8 mouse cellular contexts compared by ENCODE assay signal in the genomic region with DNA sequence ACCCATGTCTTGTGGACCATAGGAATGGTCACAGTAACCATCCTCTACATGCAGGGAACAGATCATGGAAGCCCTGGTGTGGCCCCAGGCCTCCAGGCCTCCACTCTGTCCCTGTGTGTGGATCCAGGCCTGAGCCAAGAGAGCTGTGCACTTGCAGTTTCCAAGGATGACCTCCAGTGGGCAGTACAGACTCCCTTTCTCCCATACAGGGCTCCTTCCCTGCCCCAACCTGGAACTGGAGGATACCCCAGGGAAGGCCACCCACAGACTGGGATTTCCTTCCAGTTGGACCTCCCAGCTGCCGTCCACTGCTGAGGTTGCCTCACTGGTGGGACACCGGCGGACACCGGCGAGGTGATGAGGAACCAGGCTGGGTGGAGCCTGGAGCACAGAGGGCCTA. TPM values are rescaled to one million over a fixed set of nuclear protein-coding genes. Genes with fewer than 3 reads are reported as not detected.
A peak's percentile ranks its signal among the peaks of the same experiment; 100 is the strongest.
DNase-seq lines count a peak whose midpoint lies in the region; ATAC-seq and TF ChIP-seq lines count a peak whose summit lies in the region.

No protein-coding gene starts in this region.

- no peak overlapping the region for H3K9ac ChIP-seq in kidney, postnatal 0 days (ENCODE audit: low read depth, low read length)
- H3K9ac ChIP-seq in embryonic facial prominence, embryonic 11.5 days (replicated peaks; ENCODE audit: low read length), result no peak overlapping the region
- H3K9ac ChIP-seq in liver, postnatal 0 days (replicated peaks), result no peak overlapping the region

- H3K4me2 ChIP-seq in kidney, postnatal 0 days (ENCODE audit: low read length), result no peak overlapping the region
- H3K4me2 ChIP-seq in embryonic facial prominence, embryonic 11.5 days (ENCODE audit: low read depth, low read length), result no peak overlapping the region
- no peak overlapping the region for H3K4me2 ChIP-seq in liver, postnatal 0 days (ENCODE audit: low read depth, low read length)

- H3K4me3 ChIP-seq in kidney, postnatal 0 days (replicated peaks; ENCODE audit: low read depth, low read length), result no peak overlapping the region
- no peak overlapping the region for H3K4me3 ChIP-seq in embryonic facial prominence, embryonic 11.5 days (ENCODE audit: low read depth, low read length)
- no peak overlapping the region for H3K4me3 ChIP-seq in liver, postnatal 0 days (ENCODE audit: low read depth, low read length)

- peak; percentile 67 for DNase-seq in kidney, postnatal 0 days (ENCODE audit: low spot score)
- no peak for DNase-seq in kidney, adult 11 months
- DNase-seq in WW6 (ENCODE audit: low read depth, low spot score), result peak; percentile 43
- peak; percentile 49 for DNase-seq in embryonic facial prominence, embryonic 11.5 days (ENCODE audit: low spot score)
- peak; percentile 59 for DNase-seq in liver, postnatal 0 days
- DNase-seq in frontal cortex, postnatal 36 days (ENCODE audit: low spot score in 2 of 2), result no peak
- DNase-seq in thymus, adult 18-20 months, result no peak
- DNase-seq in right cerebral cortex, postnatal 25 days, result no peak

- peak; percentile 74 for TF ChIP-seq CTCF in kidney, postnatal 0 days (IDR thresholded peaks at IDR 0.05; ENCODE audit: low read depth)
- peak; percentile 69 for TF ChIP-seq CTCF in liver, postnatal 0 days (IDR thresholded peaks at IDR 0.05; ENCODE audit: low read depth)

- no peak for ATAC-seq in kidney, postnatal 0 days (replicated peaks; ENCODE audit: low FRiP score, low read depth)
- no peak for ATAC-seq in embryonic facial prominence, embryonic 11.5 days (replicated peaks; ENCODE audit: insufficient number of reproducible peaks, low FRiP score, low TSS enrichment, low read depth)
- ATAC-seq in liver, postnatal 0 days, result peak; percentile 36

- H3K27me3 ChIP-seq in kidney, postnatal 0 days (ENCODE audit: insufficient read depth, low read length), result no peaks in the 10 kb centered on the region
- H3K27me3 ChIP-seq in embryonic facial prominence, embryonic 11.5 days (ENCODE audit: control insufficient read depth, insufficient read depth, low read length), result no peaks in the 10 kb centered on the region
- H3K27me3 ChIP-seq in liver, postnatal 0 days (ENCODE audit: insufficient read depth, low read length), result no peaks in the 10 kb centered on the region

- H3K36me3 ChIP-seq in kidney, postnatal 0 days (ENCODE audit: insufficient read depth, low read length), result no peaks in the 10 kb centered on the region
- no peaks in the 10 kb centered on the region for H3K36me3 ChIP-seq in embryonic facial prominence, embryonic 11.5 days (replicated peaks; ENCODE audit: control insufficient read depth, insufficient read depth, low read depth, low read length)
- no peaks in the 10 kb centered on the region for H3K36me3 ChIP-seq in liver, postnatal 0 days (replicated peaks; ENCODE audit: insufficient read depth, low read length)

- H3K4me1 ChIP-seq in kidney, postnatal 0 days (replicated peaks; ENCODE audit: insufficient read depth, low read length), result no peaks in the 10 kb centered on the region
- no peaks in the 10 kb centered on the region for H3K4me1 ChIP-seq in embryonic facial prominence, embryonic 11.5 days (ENCODE audit: control insufficient read depth, insufficient read depth, low read length)
- H3K4me1 ChIP-seq in liver, postnatal 0 days (ENCODE audit: insufficient read depth), result peaks cover 31% of the 10 kb centered on the region

- TF ChIP-seq EP300 in liver, postnatal 0 days (IDR thresholded peaks at IDR 0.05; ENCODE audit: low read depth), result no peak

- H3K27ac ChIP-seq in kidney, postnatal 0 days, result no peak overlapping the region
- H3K27ac ChIP-seq in embryonic facial prominence, embryonic 11.5 days (replicated peaks; ENCODE audit: low read depth, low read length), result no peak overlapping the region
- H3K27ac ChIP-seq in liver, postnatal 0 days (ENCODE audit: low read depth), result no peak overlapping the region

- WGBS in kidney, postnatal 0 days, result 43% methylated on average over 5 of the region's 5 CpGs
- 52% methylated on average over 5 of the region's 5 CpGs for WGBS in embryonic facial prominence, embryonic 11.5 days
- WGBS in liver, postnatal 0 days (ENCODE audit: insufficient replicate concordance), result 69% methylated on average over 5 of the region's 5 CpGs

- no peaks in the 10 kb centered on the region for H3K9me3 ChIP-seq in kidney, postnatal 0 days (replicated peaks; ENCODE audit: low read length)
- H3K9me3 ChIP-seq in embryonic facial prominence, embryonic 11.5 days (replicated peaks; ENCODE audit: control insufficient read depth, low read length), result no peaks in the 10 kb centered on the region
- H3K9me3 ChIP-seq in liver, postnatal 0 days (ENCODE audit: low read length), result no peaks in the 10 kb centered on the region

RNA-seq across cellular contexts. Expression of a gene that starts 29.6 kb away (rescaled TPM):
- polyA plus RNA-seq in kidney, postnatal 0 days (2015; fragmentation: Nextera tagmentation; extraction: Ambion mirVana), result 33.3 and 34.1 TPM in 2 replicates
- 10.0 and 10.8 TPM in 2 replicates for polyA plus RNA-seq in embryonic facial prominence, embryonic 11.5 days (2014; fragmentation: Nextera tagmentation; extraction: Ambion mirVana)
- 0.47 and 1.1 TPM in 2 replicates for polyA plus RNA-seq in liver, postnatal 0 days (2015; fragmentation: Nextera tagmentation; extraction: Ambion mirVana)

RNA-seq across cellular contexts. Expression of a gene that starts 56.5 kb away (rescaled TPM):
- polyA plus RNA-seq in kidney, postnatal 0 days (2015; fragmentation: Nextera tagmentation; extraction: Ambion mirVana), result 0.58 and 0.93 TPM in 2 replicates
- polyA plus RNA-seq in embryonic facial prominence, embryonic 11.5 days (2014; fragmentation: Nextera tagmentation; extraction: Ambion mirVana), result 0.61 and 1.0 TPM in 2 replicates
- polyA plus RNA-seq in liver, postnatal 0 days (2015; fragmentation: Nextera tagmentation; extraction: Ambion mirVana), result not detected in 2 replicates

Comparison
In these comparisons a context has a peak if more than half of its experiments do, and no peak if none do; other contexts are left out.
1. DNase-seq: peak in kidney, postnatal 0 days (single experiment), WW6 (single experiment), embryonic facial prominence, embryonic 11.5 days (single experiment) and liver, postnatal 0 days (single experiment); none in kidney, adult 11 months (single experiment), frontal cortex, postnatal 36 days (0 of 2), thymus, adult 18-20 months (0 of 2) and right cerebral cortex, postnatal 25 days (single experiment).